Mouse (Mus musculus) midbrain, embryonic 14.5 days (tissue): ENCODE measurements around the gene Gng10. TPM values are rescaled to one million over a fixed set of nuclear protein-coding genes. Genes with fewer than 3 reads are reported as not detected.
A peak's percentile ranks its signal among the peaks of the same experiment; 100 is the strongest.

Experiments used
- ATAC-seq: fragments of 200-750 bp; cut with Nextera tagmentation; 2 replicates; pipeline ENCODE4 v1.8.0; 2017; ENCODE audit warnings: moderate number of reproducible peaks, moderate library complexity; ENCODE audit not compliant: low FRiP score, low TSS enrichment
- DNase-seq: peaks from one replicate; pipeline ENCODE4 v3.0.0-alpha.2; 2015
- H3K27ac ChIP-seq: fragments of 300-500 bp; sonication (generic); replicated peaks from 2 replicates; pipeline ENCODE4 v1.5.1; 2014; ENCODE audit warnings: mild to moderate bottlenecking, low read depth, low read length, moderate library complexity
- H3K27me3 ChIP-seq: fragments of 300-500 bp; sonication (generic); 2 replicates; pipeline ENCODE4 v1.6.1; 2014; ENCODE audit warnings: low read length, control low read depth, mixed read lengths; ENCODE audit not compliant: control insufficient read depth, insufficient read depth
- H3K36me3 ChIP-seq: fragments of 300-500 bp; sonication (generic); 2 replicates; pipeline ENCODE4 v1.6.1; 2014; ENCODE audit warnings: low read length, control low read depth; ENCODE audit not compliant: control insufficient read depth, insufficient read depth
- H3K4me1 ChIP-seq: fragments of 300-500 bp; sonication (generic); 2 replicates; pipeline ENCODE4 v1.6.1; 2014; ENCODE audit warnings: mild to moderate bottlenecking, antibody characterized with exemption, low read length, control low read depth; ENCODE audit not compliant: control insufficient read depth, insufficient read depth
- H3K4me2 ChIP-seq: fragments of 300-500 bp; sonication (generic); 2 replicates; pipeline ENCODE4 v1.6.1; 2014; ENCODE audit warnings: mild to moderate bottlenecking, low read length, moderate library complexity
- H3K4me3 ChIP-seq: fragments of 300-500 bp; sonication (generic); replicated peaks from 2 replicates; pipeline ENCODE4 v1.5.1; 2014; ENCODE audit warnings: low read depth, low read length
- H3K9ac ChIP-seq: fragments of 300-500 bp; sonication (generic); replicated peaks from 2 replicates; pipeline ENCODE4 v1.6.1; 2014; ENCODE audit warnings: mild to moderate bottlenecking, low read length, moderate library complexity
- H3K9me3 ChIP-seq: fragments of 300-500 bp; sonication (generic); 2 replicates; pipeline ENCODE4 v1.6.1; 2016; ENCODE audit warnings: low read length, control low read depth, mixed read lengths; ENCODE audit not compliant: control insufficient read depth
- whole genome bisulfite sequencing: fragments of 180-500 bp; shearing (Covaris S2); extraction: QIAGEN DNeasy Blood & Tissue Kit; methylation state at CpG from one replicate; pipeline ENCODE4 v1.1.7; 2014; 5-methylcytosine and 5-hydroxymethylcytosine counted together
- polyA plus RNA-seq: library from polyadenylated mRNA; unstranded; fragments of >200 nt; fragmentation: Nextera tagmentation; extraction: Ambion mirVana; gene quantifications from 2 replicates; pipeline ENCODE4 v1.2.1, GENCODE M21; 2014

The Gng10 gene
- polyA plus RNA-seq, 1 experiment from 2014 or later, result 184 TPM

- no peak overlapping the region for H3K9ac ChIP-seq
- H3K4me3 ChIP-seq, result 0 out of 2 replicates have a peak overlapping the region, but pooled peaks have one; percentile 5
- H3K4me1 ChIP-seq, result 0 out of 2 replicates have a peak, but pooled peaks cover 3% of the 10 kb centered on the region
- H3K36me3 ChIP-seq, result peaks cover 11% of the 10 kb centered on the region
- DNase-seq, result peak; percentile 84
- peak overlapping the region; percentile 60 for H3K4me2 ChIP-seq
- WGBS, result 53% methylated on average over 13 of the region's 13 CpGs
- H3K9me3 ChIP-seq, result no peaks in the 10 kb centered on the region
- no peaks in the 10 kb centered on the region for H3K27me3 ChIP-seq
- no peak for ATAC-seq
- H3K27ac ChIP-seq, result no peak overlapping the region
Measured at GRCm38 (mm10) chr4:59036490-59037127, 1.7 kb downstream of the Gng10 start.

GRCm38 (mm10) chr4:59037525-59037924, 2.6 kb downstream of the Gng10 start:
- Histone ChIP-seq H3K9ac (no peak overlapping the region), H3K36me3 (peaks cover 17% of the 10 kb centered on the region), H3K9me3 (no peaks in the 10 kb centered on the region), H3K27ac (no peak overlapping the region), H3K27me3 (no peaks in the 10 kb centered on the region), H3K4me2 (no peak overlapping the region), H3K4me1 (0 out of 2 replicates have a peak, but pooled peaks cover 3% of the 10 kb centered on the region), H3K4me3 (no peak overlapping the region)
- 70% methylated on average over 3 of the region's 3 CpGs for WGBS
- no peak for DNase-seq
- no peak for ATAC-seq

GRCm38 (mm10) chr4:59040397-59041287, 5.8 kb downstream of the Gng10 start:
- 0 out of 2 replicates have a peak, but pooled peaks cover 3% of the 10 kb centered on the region for H3K4me1 ChIP-seq
- ATAC-seq (no peak), DNase-seq (no peak)
- no peak overlapping the region for H3K4me3 ChIP-seq
- H3K9ac ChIP-seq, result no peak overlapping the region
- H3K4me2 ChIP-seq, result no peak overlapping the region
- WGBS, result 90% methylated on average over 11 of the region's 11 CpGs
- H3K9me3 ChIP-seq, result no peaks in the 10 kb centered on the region
- H3K36me3 ChIP-seq, result peaks cover 17% of the 10 kb centered on the region
- no peaks in the 10 kb centered on the region for H3K27me3 ChIP-seq
- H3K27ac ChIP-seq, result no peak overlapping the region

GRCm38 (mm10) chr4:59043074-59043473, 8.2 kb downstream of the Gng10 start:
- 99% methylated on average over 5 of the region's 5 CpGs for WGBS
- no peaks in the 10 kb centered on the region for H3K4me1 ChIP-seq
- H3K36me3 ChIP-seq, result peaks cover 17% of the 10 kb centered on the region
- ATAC-seq, result no peak
- no peak overlapping the region for H3K4me3 ChIP-seq
- no peak overlapping the region for H3K9ac ChIP-seq
- H3K4me2 ChIP-seq, result no peak overlapping the region
- DNase-seq, result no peak
- no peak overlapping the region for H3K27ac ChIP-seq
- H3K27me3 ChIP-seq, result no peaks in the 10 kb centered on the region
- no peaks in the 10 kb centered on the region for H3K9me3 ChIP-seq

- Histone ChIP-seq H3K4me3 (no peak overlapping the region), H3K9me3 (no peaks in the 10 kb centered on the region), H3K27me3 (no peaks in the 10 kb centered on the region), H3K9ac (no peak overlapping the region), H3K4me2 (no peak overlapping the region), H3K27ac (no peak overlapping the region), H3K4me1 (no peaks in the 10 kb centered on the region), H3K36me3 (peaks cover 17% of the 10 kb centered on the region)
- DNase-seq (no peak), ATAC-seq (no peak)
- 88% methylated on average over 6 of the region's 6 CpGs for WGBS
Measured at GRCm38 (mm10) chr4:59043891-59044290, 9.0 kb downstream of the Gng10 start.

- H3K4me1 ChIP-seq, result no peaks in the 10 kb centered on the region
- H3K9ac ChIP-seq, result no peak overlapping the region
- H3K4me3 ChIP-seq, result no peak overlapping the region
- WGBS, result 23% methylated on average over 3 of the region's 3 CpGs
- no peaks in the 10 kb centered on the region for H3K27me3 ChIP-seq
- no peak overlapping the region for H3K4me2 ChIP-seq
- peaks cover under 1% of the 10 kb centered on the region for H3K36me3 ChIP-seq
- H3K27ac ChIP-seq, result no peak overlapping the region
- no peak for DNase-seq
- ATAC-seq, result no peak
- H3K9me3 ChIP-seq, result no peaks in the 10 kb centered on the region
Measured at GRCm38 (mm10) chr4:59047222-59047621, 12.3 kb downstream of the Gng10 start.

GRCm38 (mm10) chr4:59051081-59051480, 16.2 kb downstream of the Gng10 start:
- no peak overlapping the region for H3K4me3 ChIP-seq
- H3K4me1 ChIP-seq, result no peaks in the 10 kb centered on the region
- H3K27me3 ChIP-seq, result no peaks in the 10 kb centered on the region
- no peak for ATAC-seq
- WGBS, result 97% methylated on average over 1 of the region's 1 CpGs
- no peak overlapping the region for H3K9ac ChIP-seq
- no peak overlapping the region for H3K4me2 ChIP-seq
- H3K36me3 ChIP-seq, result no peaks in the 10 kb centered on the region
- H3K27ac ChIP-seq, result no peak overlapping the region
- DNase-seq, result no peak
- no peaks in the 10 kb centered on the region for H3K9me3 ChIP-seq

- WGBS, result 95% methylated on average over 3 of the region's 3 CpGs
- H3K9ac ChIP-seq, result no peak overlapping the region
- no peak overlapping the region for H3K4me2 ChIP-seq
- no peak overlapping the region for H3K4me3 ChIP-seq
- H3K4me1 ChIP-seq, result no peaks in the 10 kb centered on the region
- ATAC-seq, result no peak
- H3K9me3 ChIP-seq, result no peaks in the 10 kb centered on the region
- no peaks in the 10 kb centered on the region for H3K36me3 ChIP-seq
- DNase-seq, result no peak
- no peak overlapping the region for H3K27ac ChIP-seq
- H3K27me3 ChIP-seq, result no peaks in the 10 kb centered on the region
Measured at GRCm38 (mm10) chr4:59057929-59058328, 23.0 kb downstream of the Gng10 start.
